ENCODE assay signal across 8 mouse cellular contexts in genomic region chr4:36950021-36950751, GRCm38 (mm10). TPM values are rescaled to one million over a fixed set of nuclear protein-coding genes. Genes with fewer than 3 reads are reported as not detected.
DNase-seq lines count a peak whose midpoint lies in the region; ATAC-seq lines count a peak whose summit lies in the region.

No protein-coding gene starts in this region.

- H3K9ac ChIP-seq in heart, embryonic 12.5 days: no peak overlapping the region
- H3K9ac ChIP-seq in forebrain, embryonic 15.5 days (replicated peaks): peak overlapping the region; percentile 59
- no peak overlapping the region for H3K9ac ChIP-seq in intestine, embryonic 14.5 days (ENCODE audit: low read length)

- under 1% methylated on average over 40 of the region's 43 CpGs for WGBS in heart, embryonic 12.5 days
- WGBS in forebrain, embryonic 15.5 days: 1% methylated on average over 43 of the region's 43 CpGs
- under 1% methylated on average over 43 of the region's 43 CpGs for WGBS in intestine, embryonic 14.5 days
- under 1% methylated on average over 43 of the region's 43 CpGs for WGBS in limb, embryonic 10.5 days

- H3K4me3 ChIP-seq in heart, embryonic 12.5 days: peak overlapping the region; percentile 65
- peak overlapping the region; percentile 73 for H3K4me3 ChIP-seq in forebrain, embryonic 15.5 days
- H3K4me3 ChIP-seq in intestine, embryonic 14.5 days (ENCODE audit: low read depth, low read length): peak overlapping the region; percentile 49
- peak overlapping the region; percentile 62 for H3K4me3 ChIP-seq in limb, embryonic 10.5 days

- peak overlapping the region; percentile 100 for H3K4me2 ChIP-seq in heart, embryonic 12.5 days
- H3K4me2 ChIP-seq in forebrain, embryonic 15.5 days (replicated peaks): peak overlapping the region; percentile 99
- H3K4me2 ChIP-seq in intestine, embryonic 14.5 days (ENCODE audit: low read length): peak overlapping the region; percentile 97

- no peaks in the 10 kb centered on the region for H3K9me3 ChIP-seq in heart, embryonic 12.5 days (replicated peaks)
- no peaks in the 10 kb centered on the region for H3K9me3 ChIP-seq in forebrain, embryonic 15.5 days
- no peaks in the 10 kb centered on the region for H3K9me3 ChIP-seq in intestine, embryonic 14.5 days (ENCODE audit: control insufficient read depth, low read length)
- no peaks in the 10 kb centered on the region for H3K9me3 ChIP-seq in limb, embryonic 10.5 days (replicated peaks)

- ATAC-seq in heart, embryonic 12.5 days (ENCODE audit: insufficient number of reproducible peaks, low FRiP score): peak; percentile 81
- ATAC-seq in forebrain, embryonic 15.5 days (replicated peaks): peak; percentile 94
- peak; percentile 90 for ATAC-seq in intestine, embryonic 14.5 days (replicated peaks; ENCODE audit: low FRiP score, low TSS enrichment, low read depth)

- no peak overlapping the region for H3K27ac ChIP-seq in heart, embryonic 12.5 days (ENCODE audit: poor library complexity, severe bottlenecking)
- H3K27ac ChIP-seq in forebrain, embryonic 15.5 days (replicated peaks): peak overlapping the region; percentile 3; the same call in 1 of the 2 replicates
- H3K27ac ChIP-seq in intestine, embryonic 14.5 days (ENCODE audit: low read depth): no peak overlapping the region
- H3K27ac ChIP-seq in limb, embryonic 10.5 days: peak overlapping the region; percentile 30; the same call in 1 of the 2 replicates

- H3K4me1 ChIP-seq in heart, embryonic 12.5 days (replicated peaks): peaks cover 11% of the 10 kb centered on the region
- peaks cover 29% of the 10 kb centered on the region for H3K4me1 ChIP-seq in forebrain, embryonic 15.5 days
- peaks cover 4% of the 10 kb centered on the region for H3K4me1 ChIP-seq in intestine, embryonic 14.5 days (replicated peaks; ENCODE audit: control insufficient read depth, insufficient read depth, low read length)
- peaks cover 24% of the 10 kb centered on the region for H3K4me1 ChIP-seq in limb, embryonic 10.5 days

- no peak for DNase-seq in heart, postnatal 25 days (ENCODE audit: low spot score)
- peak; percentile 29 for DNase-seq in adrenal gland, postnatal 25 days
- DNase-seq in intestine, embryonic 14.5 days (ENCODE audit: low spot score): peak; percentile 85
- DNase-seq in limb, embryonic 10.5 days (ENCODE audit: low spot score): peak; percentile 85
- DNase-seq in neural tube, embryonic 10.5 days (ENCODE audit: extremely low spot score, low spot score): peak; percentile 88
- peak; percentile 30 for DNase-seq in yolk sac, embryonic 10.5 days (ENCODE audit: low spot score)

- H3K27me3 ChIP-seq in heart, embryonic 12.5 days (replicated peaks): peaks cover 40% of the 10 kb centered on the region
- H3K27me3 ChIP-seq in forebrain, embryonic 15.5 days: peaks cover 25% of the 10 kb centered on the region
- H3K27me3 ChIP-seq in intestine, embryonic 14.5 days (replicated peaks; ENCODE audit: control insufficient read depth, insufficient read depth, low read length): peaks cover 68% of the 10 kb centered on the region
- H3K27me3 ChIP-seq in limb, embryonic 10.5 days (ENCODE audit: low read depth, poor library complexity, severe bottlenecking): peaks cover 60% of the 10 kb centered on the region

- intact Hi-C loops in heart, postnatal 25 days (cut with DNase I): no loop called here

- no peaks in the 10 kb centered on the region for H3K36me3 ChIP-seq in heart, embryonic 12.5 days
- H3K36me3 ChIP-seq in forebrain, embryonic 15.5 days: no peaks in the 10 kb centered on the region
- no peaks in the 10 kb centered on the region for H3K36me3 ChIP-seq in intestine, embryonic 14.5 days (ENCODE audit: control insufficient read depth, insufficient read depth, low read length)
- no peaks in the 10 kb centered on the region for H3K36me3 ChIP-seq in limb, embryonic 10.5 days

RNA-seq across cellular contexts. Expression of gene Lingo2, which starts 1.4 kb away (rescaled TPM):
- 0.21 and 0.65 TPM in 2 replicates for polyA plus RNA-seq in heart, embryonic 12.5 days (2016; fragmentation: Nextera tagmentation; extraction: Ambion mirVana)
- not detected for total RNA-seq in heart, postnatal 25 days (2021)
- total RNA-seq in adrenal gland, postnatal 25 days (2021): 0.12 TPM in 1 of 2 replicates, not detected in the other
- polyA plus RNA-seq in forebrain, embryonic 15.5 days (2015; fragmentation: Nextera tagmentation; extraction: Ambion mirVana): 28.0 and 31.2 TPM in 2 replicates
- polyA plus RNA-seq in intestine, embryonic 14.5 days (2014; fragmentation: Nextera tagmentation; extraction: Ambion mirVana): 1.0 and 1.3 TPM in 2 replicates
- polyA plus RNA-seq in limb, embryonic 10.5 days (2016; fragmentation: Nextera tagmentation; extraction: Ambion mirVana): 0.40 and 0.54 TPM in 2 replicates

Comparison
In these comparisons a context has a peak if more than half of its experiments do, and no peak if none do; other contexts are left out.
1. H3K27ac ChIP-seq: peak in forebrain, embryonic 15.5 days (single experiment) and limb, embryonic 10.5 days (single experiment); none in heart, embryonic 12.5 days (single experiment) and intestine, embryonic 14.5 days (single experiment).
2. RNA of gene Lingo2, which starts 1.4 kb away (polyA plus RNA-seq): 28.0 to 31.2 TPM in forebrain, embryonic 15.5 days; 1.0 to 1.3 TPM in intestine, embryonic 14.5 days, 0.21 to 0.65 TPM in heart, embryonic 12.5 days and 0.40 to 0.54 TPM in limb, embryonic 10.5 days; every median in the first group is over 10 times any median in the second.
3. Peak in every context shown above with its lines, with median percentiles within 50 percentile points of each other: ATAC-seq, H3K4me2 ChIP-seq and H3K4me3 ChIP-seq.